ENCODE assay signal across 17 mouse cellular contexts in genomic region chr2:20400556-20400955, GRCm38 (mm10).
"Had no signal": no experiment of that assay in that cellular context is flagged by ENCODE, and none has a peak within 500 bp of the region (broad histone marks: within the 10 kb centered on the region; RNA-seq: fewer than 3 reads in every experiment).

No protein-coding gene starts in this region.

- H3K4me1 ChIP-seq: liver, embryonic 13.5 days; megakaryocyte, embryonic 14.5 days; midbrain, embryonic 10.5 days; midbrain, embryonic 13.5 days; neural tube, embryonic 13.5 days had no signal

- H3K9ac ChIP-seq: liver, embryonic 13.5 days; lung, embryonic 14.5 days; midbrain, embryonic 13.5 days; neural tube, embryonic 13.5 days had no signal

- H3K27ac ChIP-seq: layer of hippocampus, adult 2 months; liver, embryonic 13.5 days; midbrain, embryonic 10.5 days; midbrain, embryonic 13.5 days; neural tube, embryonic 13.5 days; stomach, postnatal 0 days had no signal

- H3K9me3 ChIP-seq: liver, embryonic 13.5 days; midbrain, embryonic 10.5 days; midbrain, embryonic 13.5 days; neural tube, embryonic 13.5 days had no signal

- H3K4me2 ChIP-seq: liver, embryonic 13.5 days; lung, embryonic 14.5 days; midbrain, embryonic 13.5 days; neural tube, embryonic 13.5 days had no signal

- H3K4me3 ChIP-seq: layer of hippocampus, adult 2 months; liver, embryonic 13.5 days; megakaryocyte, embryonic 14.5 days; midbrain, embryonic 10.5 days; midbrain, embryonic 13.5 days; myocyte; neural tube, embryonic 13.5 days had no signal

- H3K27me3 ChIP-seq: liver, embryonic 13.5 days; megakaryocyte, embryonic 14.5 days; midbrain, embryonic 13.5 days; neural tube, embryonic 13.5 days had no signal

- ATAC-seq: intestine, postnatal 0 days; lung, postnatal 0 days; midbrain, embryonic 13.5 days; midbrain, embryonic 16.5 days had no signal

- DNase-seq: layer of hippocampus, adult 9-11 months; liver, embryonic 13.5 days; lung, embryonic 14.5 days; retina, postnatal 1 day; right cerebral cortex, postnatal 25 days; thymus, adult 2 months; thymus, postnatal 25 days had no signal

- H3K36me3 ChIP-seq: liver, embryonic 13.5 days; midbrain, embryonic 10.5 days; midbrain, embryonic 13.5 days; neural tube, embryonic 13.5 days had no signal
